Mouse (Mus musculus): ENCODE results near the gene Rcor2. TPM values are rescaled to one million over a fixed set of nuclear protein-coding genes. Genes with fewer than 3 reads are reported as not detected.

Rcor2 gene
- polyA plus RNA-seq, 1 experiment from 2014 or later: 4.9 TPM

- DNase-seq (ENCODE audit: low spot score) (no peak), ATAC-seq (replicated peaks; ENCODE audit: low FRiP score, low read depth) (no peak)
- H3K27ac ChIP-seq: no peak overlapping the region
- H3K36me3 ChIP-seq (ENCODE audit: insufficient read depth, low read length): peaks cover 33% of the 10 kb centered on the region
- H3K27me3 ChIP-seq (ENCODE audit: insufficient read depth, low read length): no peaks in the 10 kb centered on the region
- WGBS: 72% methylated on average over 9 of the region's 9 CpGs
- no peak overlapping the region for H3K9ac ChIP-seq (ENCODE audit: low read depth, low read length)
- H3K4me2 ChIP-seq (ENCODE audit: low read length): no peak overlapping the region
- H3K4me1 ChIP-seq (replicated peaks; ENCODE audit: insufficient read depth, low read length): no peaks in the 10 kb centered on the region
- H3K4me3 ChIP-seq (replicated peaks; ENCODE audit: low read depth, low read length): no peak overlapping the region
- TF ChIP-seq CTCF (IDR thresholded peaks at IDR 0.05; ENCODE audit: low read depth): no peak
- no peaks in the 10 kb centered on the region for H3K9me3 ChIP-seq (replicated peaks; ENCODE audit: low read length)
Observed at GRCm38 (mm10) chr19:7225096-7225690, 41.9 kb upstream of the Rcor2 start.

- ATAC-seq (replicated peaks; ENCODE audit: low FRiP score, low read depth): no peak
- H3K4me2 ChIP-seq (ENCODE audit: low read length): no peak overlapping the region
- H3K27me3 ChIP-seq (ENCODE audit: insufficient read depth, low read length): no peaks in the 10 kb centered on the region
- no peaks in the 10 kb centered on the region for H3K9me3 ChIP-seq (replicated peaks; ENCODE audit: low read length)
- H3K4me3 ChIP-seq (replicated peaks; ENCODE audit: low read depth, low read length): no peak overlapping the region
- peaks cover 41% of the 10 kb centered on the region for H3K36me3 ChIP-seq (ENCODE audit: insufficient read depth, low read length)
- no peak overlapping the region for H3K9ac ChIP-seq (ENCODE audit: low read depth, low read length)
- no peak overlapping the region for H3K27ac ChIP-seq
- no peak for TF ChIP-seq CTCF (IDR thresholded peaks at IDR 0.05; ENCODE audit: low read depth)
- no peak for DNase-seq (ENCODE audit: low spot score)
- WGBS: 82% methylated on average over 6 of the region's 6 CpGs
- H3K4me1 ChIP-seq (replicated peaks; ENCODE audit: insufficient read depth, low read length): no peaks in the 10 kb centered on the region
Observed at GRCm38 (mm10) chr19:7226511-7226914, 40.6 kb upstream of the Rcor2 start.

DNA sequence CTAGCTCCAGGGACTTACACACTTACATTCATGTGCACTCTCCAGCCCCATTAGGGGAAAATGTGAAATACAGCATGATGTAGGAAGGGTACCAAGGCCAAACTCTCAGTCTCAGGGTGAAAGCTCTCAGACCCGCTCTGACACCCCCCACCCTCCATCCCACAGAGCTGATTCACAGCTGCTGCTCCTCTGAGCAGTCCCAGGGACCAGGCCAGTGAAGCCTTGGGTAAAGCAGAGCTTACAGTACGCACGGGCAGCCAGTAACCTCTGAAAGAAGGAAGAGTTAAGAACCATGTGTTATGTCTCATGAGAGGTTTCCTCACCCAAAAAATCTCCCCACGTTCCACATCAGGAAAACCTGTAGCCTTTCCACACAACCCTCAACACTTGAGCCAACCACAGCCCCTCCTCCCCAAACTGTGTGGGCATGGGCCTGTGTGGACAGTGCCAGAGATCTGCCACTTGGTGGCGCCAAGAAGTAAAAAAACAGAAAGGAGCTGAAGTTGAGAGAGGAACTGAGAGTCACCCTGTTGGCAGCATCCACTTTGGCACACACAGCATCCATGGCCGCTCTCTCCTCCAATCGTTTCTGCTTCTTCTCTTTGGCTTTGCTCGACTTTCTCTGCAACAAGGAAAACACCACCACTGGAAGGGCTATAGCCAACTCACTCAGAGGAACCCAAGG lies 32.4 kb upstream of the Rcor2 start:
- Histone ChIP-seq H3K4me1 (replicated peaks; ENCODE audit: insufficient read depth, low read length) (0 out of 2 replicates have a peak, but pooled peaks cover 5% of the 10 kb centered on the region), H3K27ac (no peak overlapping the region), H3K4me3 (replicated peaks; ENCODE audit: low read depth, low read length) (no peak overlapping the region), H3K4me2 (ENCODE audit: low read length) (no peak overlapping the region), H3K9me3 (replicated peaks; ENCODE audit: low read length) (no peaks in the 10 kb centered on the region), H3K36me3 (ENCODE audit: insufficient read depth, low read length) (peaks cover 18% of the 10 kb centered on the region), H3K9ac (ENCODE audit: low read depth, low read length) (no peak overlapping the region), H3K27me3 (ENCODE audit: insufficient read depth, low read length) (no peaks in the 10 kb centered on the region)
- peak; percentile 84 for TF ChIP-seq CTCF (IDR thresholded peaks at IDR 0.05; ENCODE audit: low read depth)
- ATAC-seq (replicated peaks; ENCODE audit: low FRiP score, low read depth) (peak; percentile 81), DNase-seq (ENCODE audit: low spot score) (peak; percentile 86)
- 52% methylated on average over 8 of the region's 8 CpGs for WGBS

GRCm38 (mm10) chr19:7235461-7235860 lies 31.7 kb upstream of the Rcor2 start:
- no peak overlapping the region for H3K4me3 ChIP-seq (replicated peaks; ENCODE audit: low read depth, low read length)
- H3K36me3 ChIP-seq (ENCODE audit: insufficient read depth, low read length): peaks cover 13% of the 10 kb centered on the region
- no peaks in the 10 kb centered on the region for H3K27me3 ChIP-seq (ENCODE audit: insufficient read depth, low read length)
- no peak for DNase-seq (ENCODE audit: low spot score)
- TF ChIP-seq CTCF (IDR thresholded peaks at IDR 0.05; ENCODE audit: low read depth): no peak
- no peak overlapping the region for H3K4me2 ChIP-seq (ENCODE audit: low read length)
- H3K9ac ChIP-seq (ENCODE audit: low read depth, low read length): no peak overlapping the region
- no peak for ATAC-seq (replicated peaks; ENCODE audit: low FRiP score, low read depth)
- H3K9me3 ChIP-seq (replicated peaks; ENCODE audit: low read length): no peaks in the 10 kb centered on the region
- 92% methylated on average over 9 of the region's 9 CpGs for WGBS
- 0 out of 2 replicates have a peak, but pooled peaks cover 12% of the 10 kb centered on the region for H3K4me1 ChIP-seq (replicated peaks; ENCODE audit: insufficient read depth, low read length)
- no peak overlapping the region for H3K27ac ChIP-seq

DNA sequence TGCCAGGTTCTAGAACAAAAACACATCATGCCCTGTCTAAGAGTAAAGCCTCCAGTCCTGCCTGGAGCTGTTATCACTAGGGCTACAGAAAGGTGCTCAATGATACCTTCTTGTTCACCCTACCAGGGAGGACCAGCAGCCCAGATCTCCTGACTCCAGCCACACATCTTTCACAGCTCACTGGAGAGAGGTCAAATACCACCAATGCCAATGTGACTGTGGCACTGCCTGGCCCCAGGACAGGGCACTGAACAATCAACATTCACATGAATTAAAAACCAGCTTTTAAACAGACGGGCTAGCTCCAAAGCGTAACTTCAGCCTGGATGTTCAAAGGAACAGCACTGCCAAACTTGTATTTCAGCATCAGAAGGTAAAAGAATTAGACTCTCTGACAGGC lies 31.1 kb upstream of the Rcor2 start:
- Histone ChIP-seq H3K4me3 (replicated peaks; ENCODE audit: low read depth, low read length) (no peak overlapping the region), H3K9me3 (replicated peaks; ENCODE audit: low read length) (no peaks in the 10 kb centered on the region), H3K4me1 (replicated peaks; ENCODE audit: insufficient read depth, low read length) (0 out of 2 replicates have a peak, but pooled peaks cover 12% of the 10 kb centered on the region), H3K36me3 (ENCODE audit: insufficient read depth, low read length) (peaks cover 12% of the 10 kb centered on the region), H3K27ac (no peak overlapping the region), H3K4me2 (ENCODE audit: low read length) (no peak overlapping the region), H3K27me3 (ENCODE audit: insufficient read depth, low read length) (no peaks in the 10 kb centered on the region), H3K9ac (ENCODE audit: low read depth, low read length) (no peak overlapping the region)
- no peak for TF ChIP-seq CTCF (IDR thresholded peaks at IDR 0.05; ENCODE audit: low read depth)
- 62% methylated on average over 2 of the region's 2 CpGs for WGBS
- ATAC-seq (replicated peaks; ENCODE audit: low FRiP score, low read depth) (no peak), DNase-seq (ENCODE audit: low spot score) (no peak)

- Histone ChIP-seq H3K9ac (ENCODE audit: low read depth, low read length) (no peak overlapping the region), H3K4me1 (replicated peaks; ENCODE audit: insufficient read depth, low read length) (0 out of 2 replicates have a peak, but pooled peaks cover 12% of the 10 kb centered on the region), H3K36me3 (ENCODE audit: insufficient read depth, low read length) (peaks cover 8% of the 10 kb centered on the region; the same call in 1 of the 2 replicates), H3K27me3 (ENCODE audit: insufficient read depth, low read length) (no peaks in the 10 kb centered on the region), H3K4me3 (replicated peaks; ENCODE audit: low read depth, low read length) (no peak overlapping the region), H3K4me2 (ENCODE audit: low read length) (no peak overlapping the region), H3K27ac (no peak overlapping the region), H3K9me3 (replicated peaks; ENCODE audit: low read length) (no peaks in the 10 kb centered on the region)
- 88% methylated on average over 4 of the region's 4 CpGs for WGBS
- no peak for TF ChIP-seq CTCF (IDR thresholded peaks at IDR 0.05; ENCODE audit: low read depth)
- DNase-seq (ENCODE audit: low spot score) (no peak), ATAC-seq (replicated peaks; ENCODE audit: low FRiP score, low read depth) (no peak)
Observed at GRCm38 (mm10) chr19:7236742-7237141, 30.4 kb upstream of the Rcor2 start.

Measured in kidney, postnatal 0 days (tissue).